Mouse (Mus musculus) T-cell, adult 2 months (primary cell): Measurements from ENCODE around the gene Lce1e.
A peak's percentile ranks its signal among the peaks of the same experiment; 100 is the strongest.

Source experiments
- DNase-seq: peaks from one replicate; pipeline ENCODE4 v3.0.0; 2022; ENCODE audit warnings: low spot score

The Lce1e gene

DNA sequence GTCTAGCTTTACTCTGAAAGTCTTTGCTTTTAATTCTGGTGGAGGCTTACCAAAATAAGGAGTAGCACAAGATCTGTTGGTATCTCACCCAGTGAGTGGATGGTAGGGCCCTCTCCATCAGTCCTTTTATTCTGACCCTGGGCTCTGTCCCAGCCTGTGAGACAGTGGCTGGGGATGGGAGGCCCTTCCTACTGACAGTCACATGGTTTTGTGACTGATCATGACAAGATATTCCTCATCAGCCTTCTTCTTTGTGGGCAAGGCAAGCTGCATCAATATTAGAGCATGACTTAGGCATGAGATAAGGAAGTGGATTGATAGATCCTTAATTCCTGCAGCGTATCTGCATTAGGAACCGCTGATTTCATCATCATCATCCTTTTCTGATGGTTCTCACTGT is at the start of gene Lce1e:
Lce1e (minus strand) TSS at position 101 of the 400 bp plus-strand sequence.
- DNase-seq: no peak

DNA sequence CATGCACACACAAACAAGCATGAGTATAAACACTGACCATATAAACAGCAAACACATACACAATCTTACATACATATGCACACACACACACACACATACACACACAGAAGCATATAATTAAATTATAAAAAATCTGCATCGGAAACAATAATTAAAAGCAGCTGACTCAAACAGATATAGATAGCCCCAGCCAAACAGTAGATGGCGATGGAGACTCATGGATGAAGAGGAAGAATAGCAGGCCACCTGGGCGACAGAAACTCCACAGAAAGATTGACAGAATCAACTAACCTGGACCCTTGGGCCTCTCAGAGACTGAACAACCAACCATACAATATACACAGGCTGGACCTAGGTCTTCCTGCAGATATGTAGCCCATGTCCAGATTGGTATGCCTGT is 44.3 kb upstream of the Lce1e start:
- no peak for DNase-seq

DNA sequence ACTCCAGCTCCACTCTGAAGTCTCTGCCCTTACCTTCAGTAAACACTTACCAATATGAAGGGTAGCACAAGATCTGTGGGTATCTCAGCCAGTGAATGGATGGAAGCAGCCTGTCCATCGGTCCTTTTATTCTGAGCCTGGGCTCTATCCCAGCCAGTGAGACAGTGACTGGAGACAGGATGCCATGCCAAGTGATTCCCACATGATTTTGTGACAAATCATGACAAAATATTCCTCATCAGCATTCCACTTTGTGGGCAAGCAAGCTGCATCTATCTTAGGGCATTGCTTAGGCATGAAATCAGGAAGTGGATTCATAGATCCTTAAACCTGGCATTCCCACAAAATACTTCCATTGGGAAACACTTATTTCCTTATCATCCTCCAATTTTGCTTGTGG is 43.4 kb upstream of the Lce1e start, which contains the start of gene Lce1g:
Lce1g (minus strand) TSS at position 101 of the 400 bp plus-strand sequence.
- DNase-seq: no peak

DNA sequence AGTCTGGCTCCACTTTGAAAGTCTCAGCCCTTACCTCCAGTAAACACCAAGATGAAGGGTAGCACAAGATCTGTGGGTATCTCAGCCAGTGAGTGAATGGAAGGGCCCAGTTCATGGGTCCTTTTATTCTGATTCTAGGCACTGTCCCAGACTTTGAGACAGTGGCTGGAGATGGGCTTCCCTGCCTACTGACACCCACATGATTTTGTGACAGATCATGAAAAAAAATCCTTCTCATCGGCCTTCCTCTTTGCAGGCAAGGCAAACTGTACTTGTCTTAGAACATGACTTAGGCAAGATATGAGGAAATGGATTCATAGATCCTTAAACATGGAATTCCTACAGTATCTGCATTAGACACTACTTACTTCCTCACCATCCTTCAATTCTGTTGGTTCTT is 30.1 kb upstream of the Lce1e start, which contains the start of gene Gm38119:
Gm38119 (minus strand) TSS at position 101 of the 400 bp plus-strand sequence.
- no peak for DNase-seq

DNA sequence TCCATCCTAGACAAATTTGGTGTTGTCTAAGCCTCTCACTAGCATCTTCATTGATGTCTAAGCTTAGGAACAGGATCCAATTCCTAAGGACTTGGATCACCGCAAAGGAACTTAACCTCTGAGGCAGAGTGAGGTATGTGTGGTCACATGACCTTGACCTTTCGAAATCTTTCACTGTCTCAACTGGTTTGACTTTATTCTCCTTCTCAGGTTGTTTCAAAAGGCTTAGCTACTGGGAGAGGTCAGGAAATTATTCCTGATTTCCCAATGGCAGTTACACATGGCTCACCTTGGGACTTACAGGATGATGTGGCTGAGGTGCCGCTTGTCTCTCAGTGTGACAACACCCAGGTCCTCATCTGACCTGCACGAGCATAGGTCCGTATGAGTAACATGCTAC is 13.8 kb upstream of the Lce1e start:
- no peak for DNase-seq

DNA sequence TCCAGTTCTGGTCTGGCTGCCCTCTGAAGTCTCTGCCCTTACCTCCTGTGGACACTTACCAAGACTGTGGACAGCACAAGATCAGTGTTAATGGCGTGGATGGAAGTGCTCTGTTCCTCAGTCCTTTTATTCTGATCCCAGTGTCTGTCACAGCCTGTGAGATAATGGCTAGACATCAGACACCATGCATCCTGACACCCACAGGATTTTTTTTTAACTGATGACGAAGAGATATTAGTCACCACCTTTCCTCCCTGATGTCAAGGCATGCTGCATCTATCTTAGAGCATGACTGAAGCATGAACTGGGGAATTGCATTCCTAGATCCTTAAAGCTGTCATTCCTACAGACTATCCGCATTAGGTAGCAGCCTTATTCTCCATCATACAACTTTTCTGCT is 11.4 kb upstream of the Lce1e start, which contains the start of gene Lce1f:
Lce1f (minus strand) TSS at position 101 of the 400 bp plus-strand sequence.
- no peak for DNase-seq

DNA sequence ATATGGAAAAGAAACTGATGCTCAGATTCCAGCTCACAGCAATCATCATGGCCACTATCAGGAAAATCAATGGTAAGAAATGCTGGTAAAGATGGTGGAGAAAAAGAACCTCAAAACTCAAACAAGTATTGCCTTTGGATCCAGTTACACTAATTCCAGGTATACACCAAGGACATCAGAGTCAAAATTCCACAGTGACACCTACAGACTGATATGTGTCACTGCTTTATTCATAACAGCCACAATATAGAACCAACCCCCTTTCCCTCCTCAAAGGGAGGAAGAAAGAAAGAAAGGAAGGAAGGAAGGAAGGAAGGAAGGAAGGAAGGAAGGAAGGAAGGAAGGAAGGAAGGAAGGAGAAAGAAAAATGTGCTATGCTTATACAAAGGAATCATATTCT is 6.2 kb upstream of the Lce1e start:
- DNase-seq: no peak

DNA sequence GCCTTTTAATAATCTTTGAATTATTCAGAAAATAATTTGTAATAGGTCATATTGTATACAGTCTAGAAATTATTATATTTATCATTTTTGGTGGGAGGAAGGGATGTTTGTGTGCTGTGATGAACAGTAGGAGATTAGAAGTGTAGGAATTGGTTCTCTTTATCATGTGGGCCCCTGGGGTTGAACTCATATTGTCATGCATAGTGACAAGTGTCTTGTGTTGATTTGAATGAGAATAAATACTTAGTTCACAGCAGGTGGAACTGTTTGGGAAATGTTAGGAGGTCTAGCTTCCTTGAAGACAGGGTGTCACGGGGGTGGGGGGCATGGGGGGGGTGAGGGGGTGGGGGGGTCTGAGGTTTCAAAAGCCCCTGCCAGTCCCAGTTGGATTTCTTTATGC is 14.3 kb downstream of the Lce1e start:
- no peak for DNase-seq

DNA sequence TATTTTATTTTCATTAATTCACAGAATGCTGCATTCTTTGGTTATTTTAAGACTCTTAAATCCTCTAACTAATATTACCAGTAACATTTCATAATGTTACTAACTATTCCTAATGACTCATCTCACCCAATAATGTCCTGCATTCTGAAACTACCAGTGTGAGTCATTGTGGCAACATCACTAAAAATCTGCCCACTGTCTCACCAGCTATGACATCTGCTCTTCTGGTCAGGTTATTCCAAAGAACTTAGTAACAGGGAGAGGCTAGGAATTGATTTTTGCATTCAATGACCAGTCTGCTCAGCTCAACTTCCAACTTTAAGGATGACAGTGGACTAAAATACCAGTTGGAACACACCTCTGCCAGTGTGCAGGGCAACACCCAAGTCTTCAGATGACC is 17.2 kb downstream of the Lce1e start:
- DNase-seq: no peak

DNA sequence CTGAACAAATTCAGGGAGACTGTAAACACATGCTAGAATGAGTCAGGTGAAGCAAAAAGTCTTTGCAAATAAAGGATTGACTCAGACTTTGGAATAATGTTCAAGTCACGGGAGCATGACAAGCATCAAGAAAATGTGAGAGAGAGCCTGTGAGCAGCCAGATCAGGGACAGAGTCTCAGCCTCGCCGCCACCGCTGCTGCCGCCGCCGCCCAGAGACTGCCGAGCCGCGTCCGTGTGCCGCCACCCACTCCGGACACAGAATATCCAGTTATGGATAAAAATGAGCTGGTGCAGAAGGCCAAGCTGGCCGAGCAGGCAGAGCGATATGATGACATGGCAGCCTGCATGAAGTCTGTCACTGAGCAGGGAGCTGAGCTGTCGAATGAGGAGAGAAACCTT is 19.7 kb downstream of the Lce1e start:
- peak; percentile 24 for DNase-seq

DNA sequence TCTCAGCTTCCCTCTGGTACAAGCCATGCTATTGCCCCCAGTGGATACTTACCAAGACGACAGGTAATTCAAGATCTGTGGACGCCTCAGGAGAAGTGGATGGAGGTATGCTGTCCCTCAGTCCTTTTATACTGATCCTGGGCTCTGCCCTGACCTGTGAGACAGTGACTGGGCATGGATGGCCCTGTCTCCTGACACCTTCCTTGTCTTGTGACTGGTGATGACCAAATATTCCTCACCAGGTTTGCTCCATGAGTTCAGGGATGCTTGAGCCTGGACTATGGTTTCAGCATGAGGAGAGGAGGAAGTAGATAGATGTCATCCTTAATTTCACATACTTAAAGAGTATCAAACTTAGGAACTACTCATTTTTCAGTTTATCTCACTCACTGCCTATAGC is 21.8 kb downstream of the Lce1e start, which contains the start of gene Lce1d:
Lce1d (minus strand) TSS at position 101 of the 400 bp plus-strand sequence.
- no peak for DNase-seq

DNA sequence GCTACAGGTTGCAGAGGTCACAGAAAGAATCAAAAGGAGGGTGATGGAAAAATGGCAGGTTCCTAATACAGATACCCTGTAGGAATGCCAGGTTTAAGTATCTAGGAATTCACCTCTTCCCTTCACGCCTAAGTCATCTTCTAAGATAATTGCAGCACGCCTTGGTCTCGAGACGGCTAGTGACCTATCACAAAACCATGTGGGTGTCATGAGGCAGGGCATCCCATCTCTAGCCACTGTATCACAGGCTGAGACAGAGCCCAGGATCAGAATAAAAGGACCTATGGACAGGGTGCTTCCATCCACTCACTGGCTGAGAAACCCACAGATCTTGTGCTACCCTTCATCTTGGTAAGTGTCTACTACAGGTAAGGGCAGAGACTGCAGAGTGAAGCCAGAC is 29.9 kb downstream of the Lce1e start, which contains the start of gene Lce1c:
Lce1c (plus strand) TSS at position 301 of the 400 bp plus-strand sequence.
- DNase-seq: no peak

DNA sequence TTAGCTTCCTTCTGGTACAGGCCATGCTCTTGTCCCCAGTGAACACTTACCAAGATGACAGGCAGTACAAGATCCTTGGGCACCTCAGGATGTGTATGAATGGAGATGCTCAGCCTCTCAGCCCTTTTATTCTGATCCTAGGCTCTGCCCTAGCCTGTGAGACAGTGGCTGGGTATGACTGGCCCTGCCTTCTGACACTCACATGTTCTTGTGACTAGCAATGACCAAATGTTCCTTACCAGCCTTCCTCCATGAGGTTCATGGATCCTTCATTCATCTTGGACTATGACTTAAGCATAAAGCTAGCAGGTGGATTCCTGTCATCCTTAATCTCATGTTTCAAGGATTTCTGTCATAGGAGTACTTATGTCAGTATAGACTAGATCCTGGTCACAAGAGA is 38.7 kb downstream of the Lce1e start, which contains the start of gene Lce1a2:
Lce1a2 (minus strand) TSS at position 101 of the 400 bp plus-strand sequence.
- DNase-seq: no peak
